Mouse (Mus musculus) spleen, postnatal 4 days (tissue): Measurements from ENCODE around the gene Sulf2.
A peak's percentile ranks its signal among the peaks of the same experiment; 100 is the strongest.

ENCODE experiments used
- DNase-seq, 2 experiments: peaks; one replicate each; pipeline ENCODE4 v3.0.0; 2022; ENCODE audit warnings: low spot score in 2 of 2

Sulf2 gene

GRCm38 (mm10) chr2:166059684-166060423, 95.6 kb downstream of the Sulf2 start:
- peak; percentile 52 to 79 for DNase-seq

- DNase-seq: no peak
Measured at GRCm38 (mm10) chr2:166054002-166054539, 101.4 kb downstream of the Sulf2 start.

GRCm38 (mm10) chr2:166051966-166052365, 103.5 kb downstream of the Sulf2 start:
- no peak for DNase-seq

GRCm38 (mm10) chr2:166051421-166051820, 104.0 kb downstream of the Sulf2 start:
- no peak for DNase-seq

- DNase-seq: no peak
Measured at GRCm38 (mm10) chr2:166048852-166049251, 106.6 kb downstream of the Sulf2 start.

- no peak for DNase-seq
Measured at GRCm38 (mm10) chr2:166047931-166048330, 107.5 kb downstream of the Sulf2 start.

- no peak for DNase-seq
Measured at GRCm38 (mm10) chr2:166045549-166046501, 109.6 kb downstream of the Sulf2 start.

GRCm38 (mm10) chr2:166045006-166045405, 110.5 kb downstream of the Sulf2 start:
- DNase-seq: no peak

GRCm38 (mm10) chr2:166042542-166042941, 112.9 kb downstream of the Sulf2 start:
- DNase-seq: no peak

GRCm38 (mm10) chr2:166039681-166040080, 115.8 kb downstream of the Sulf2 start:
- DNase-seq: no peak

GRCm38 (mm10) chr2:166035725-166036124, 119.7 kb downstream of the Sulf2 start:
- DNase-seq: peak; percentile 55 to 75

- DNase-seq: no peak
Measured at GRCm38 (mm10) chr2:166034967-166035490, 120.4 kb downstream of the Sulf2 start.

- no peak for DNase-seq
Measured at GRCm38 (mm10) chr2:166032628-166033027, 122.8 kb downstream of the Sulf2 start.

- no peak for DNase-seq
Measured at GRCm38 (mm10) chr2:166031120-166031929, 124.1 kb downstream of the Sulf2 start.

- no peak for DNase-seq
Measured at GRCm38 (mm10) chr2:166030256-166030995, 125.0 kb downstream of the Sulf2 start.

- no peak for DNase-seq
Measured at GRCm38 (mm10) chr2:166029232-166029631, 126.2 kb downstream of the Sulf2 start.

GRCm38 (mm10) chr2:166027834-166028233, 127.6 kb downstream of the Sulf2 start:
- DNase-seq: no peak

GRCm38 (mm10) chr2:166025943-166026342, 129.5 kb downstream of the Sulf2 start:
- DNase-seq: no peak

GRCm38 (mm10) chr2:166024621-166025020, 130.8 kb downstream of the Sulf2 start:
- no peak for DNase-seq

GRCm38 (mm10) chr2:166024079-166024478, 131.4 kb downstream of the Sulf2 start:
- DNase-seq: no peak
